Mouse (Mus musculus): ENCODE data around the gene Lrch3.
"Not testable (repeated sequence)": the region's sequence is repeated elsewhere in the genome, so short reads cannot be mapped to it uniquely, and the experiment has no call there.

The Lrch3 gene

GRCm38 (mm10) chr16:32915292-32916068 lies 1.6 kb downstream of the Lrch3 start:
- DNase-seq: no peak

GRCm38 (mm10) chr16:32926629-32927028 lies 12.7 kb downstream of the Lrch3 start:
- DNase-seq: not testable (repeated sequence)

GRCm38 (mm10) chr16:32927044-32927443 lies 13.1 kb downstream of the Lrch3 start:
- no peak for DNase-seq

GRCm38 (mm10) chr16:32929918-32930317 lies 16.0 kb downstream of the Lrch3 start:
- DNase-seq: no peak

- DNase-seq: peak in 1 of 2 experiments; percentile 13
Observed at GRCm38 (mm10) chr16:32934470-32934869, 20.6 kb downstream of the Lrch3 start.

- DNase-seq: no peak
Observed at GRCm38 (mm10) chr16:32935088-32935487, 21.2 kb downstream of the Lrch3 start.

- DNase-seq: no peak
Observed at GRCm38 (mm10) chr16:32937358-32937757, 23.5 kb downstream of the Lrch3 start.

- not testable (repeated sequence) for DNase-seq
Observed at GRCm38 (mm10) chr16:32939301-32939700, 25.4 kb downstream of the Lrch3 start.

DNA sequence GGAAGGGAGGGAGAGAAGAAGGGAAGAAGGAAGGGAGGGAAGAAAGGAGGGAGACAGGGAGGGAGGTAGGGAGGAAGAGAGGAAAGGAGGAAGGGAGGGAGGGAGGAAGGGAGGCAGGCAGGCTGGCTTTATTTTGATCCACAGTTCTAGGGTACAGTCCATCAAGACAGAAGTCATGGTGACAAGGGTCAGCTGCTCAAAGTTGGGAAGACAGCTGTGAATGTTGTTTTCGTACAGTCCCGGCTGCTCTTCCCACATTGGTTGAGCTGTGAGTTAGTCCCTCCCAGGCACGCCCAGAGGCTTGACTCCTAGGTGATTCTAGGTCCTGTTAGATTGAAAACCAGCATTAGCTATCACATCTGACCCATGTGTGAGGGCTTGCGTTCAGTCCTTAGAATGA lies 25.8 kb downstream of the Lrch3 start:
- DNase-seq: not testable (repeated sequence)

DNA sequence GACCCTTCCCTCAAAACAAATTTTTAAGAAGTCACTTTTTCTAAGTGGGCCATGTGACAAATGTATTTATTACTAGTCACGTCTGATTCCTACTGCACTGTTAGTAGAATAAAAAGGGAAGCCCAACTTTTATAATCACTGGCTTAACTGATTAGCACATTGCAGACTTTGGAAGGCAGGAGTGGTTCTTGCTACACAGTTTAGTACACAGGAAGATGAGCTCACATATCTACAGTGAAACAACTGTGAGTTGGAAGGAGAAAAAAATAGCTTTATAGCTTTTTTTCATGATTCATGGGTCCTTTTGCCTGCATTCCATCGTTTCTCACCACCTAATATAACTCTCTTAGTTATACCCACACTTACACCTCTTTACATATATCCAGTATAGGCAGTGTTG lies 27.3 kb downstream of the Lrch3 start:
- not testable (repeated sequence) for DNase-seq

GRCm38 (mm10) chr16:32942694-32943093 lies 28.8 kb downstream of the Lrch3 start:
- DNase-seq: no peak

DNA sequence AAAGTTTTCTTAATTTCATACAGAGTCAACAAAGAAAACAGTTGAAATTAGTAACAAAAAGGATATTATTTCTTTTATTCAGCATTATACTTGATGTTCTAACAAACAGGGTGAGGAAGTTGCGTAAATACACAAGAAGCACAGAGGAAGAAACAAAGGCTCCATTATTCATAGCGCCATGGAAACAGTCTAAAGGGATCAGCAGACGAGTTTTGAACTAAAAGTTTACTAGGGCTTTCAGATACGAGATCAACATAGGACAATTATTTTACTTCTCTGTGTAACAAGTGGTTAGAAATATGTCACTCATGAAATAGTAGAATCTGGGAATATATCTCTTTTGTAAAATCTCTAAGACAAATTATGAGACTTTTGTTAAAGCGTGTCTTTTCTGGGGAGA lies 31.5 kb downstream of the Lrch3 start:
- DNase-seq: no peak

DNA sequence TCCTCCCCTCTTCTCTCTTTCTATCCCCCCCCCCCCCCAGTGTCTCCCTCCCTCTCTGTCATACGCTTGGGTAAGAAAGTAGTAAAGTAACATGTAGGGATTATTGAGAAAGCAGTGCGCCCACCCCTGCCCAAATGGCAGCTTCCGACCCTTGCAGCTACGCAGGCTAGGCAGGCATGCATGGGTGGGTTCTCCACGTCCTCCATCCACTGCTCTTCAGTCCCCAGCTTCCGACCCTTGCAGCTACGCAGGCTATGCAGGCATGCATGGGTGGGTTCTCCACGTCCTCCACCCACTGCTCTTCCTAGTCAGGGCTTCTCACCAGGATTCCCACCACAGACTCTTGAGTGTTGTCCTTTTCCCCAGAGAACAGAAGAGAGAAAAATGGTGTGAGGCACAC lies 34.1 kb downstream of the Lrch3 start:
- DNase-seq: no peak

DNA sequence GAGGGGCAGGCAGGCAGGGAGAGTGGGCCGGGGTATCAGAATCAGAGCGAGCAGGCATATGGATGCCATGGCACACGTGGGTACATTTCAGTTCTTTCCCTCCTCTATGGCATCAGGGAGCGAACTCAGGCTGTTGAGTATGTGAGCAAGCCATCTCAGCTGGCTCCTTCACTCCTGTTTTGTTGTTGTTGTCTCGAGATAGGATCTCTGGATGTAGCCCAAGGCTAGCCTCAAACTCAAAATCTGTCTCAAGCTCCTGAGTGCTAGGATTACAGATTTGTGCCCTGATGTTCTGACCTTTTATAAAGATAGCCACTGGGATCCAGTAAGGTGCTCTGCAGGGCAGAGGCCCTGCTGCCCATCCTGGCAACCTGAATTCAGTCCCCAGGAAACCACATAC lies 34.8 kb downstream of the Lrch3 start:
- DNase-seq: peak in 1 of 2 experiments; percentile 10

GRCm38 (mm10) chr16:32949281-32949680 lies 35.4 kb downstream of the Lrch3 start:
- no peak for DNase-seq

DNA sequence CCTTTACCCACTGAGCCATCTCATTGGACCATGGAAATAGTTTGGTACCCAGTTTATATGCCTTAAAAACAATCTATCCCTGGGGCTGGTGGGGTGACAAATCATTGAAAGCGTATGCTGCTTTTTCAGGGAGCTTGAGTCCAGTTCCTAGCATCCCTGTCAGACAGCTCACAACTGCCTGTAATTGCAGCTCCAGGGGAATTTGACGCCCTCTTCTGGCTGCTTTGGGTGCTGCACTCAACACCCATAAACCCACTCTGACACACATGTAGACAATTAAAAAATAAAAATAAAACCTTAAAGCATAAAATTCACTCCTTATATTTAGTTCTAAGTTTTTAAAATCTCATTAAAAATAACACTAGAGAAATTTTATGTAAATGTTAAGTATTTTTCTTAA lies 37.2 kb downstream of the Lrch3 start:
- peak; percentile 60 to 66 for DNase-seq

DNA sequence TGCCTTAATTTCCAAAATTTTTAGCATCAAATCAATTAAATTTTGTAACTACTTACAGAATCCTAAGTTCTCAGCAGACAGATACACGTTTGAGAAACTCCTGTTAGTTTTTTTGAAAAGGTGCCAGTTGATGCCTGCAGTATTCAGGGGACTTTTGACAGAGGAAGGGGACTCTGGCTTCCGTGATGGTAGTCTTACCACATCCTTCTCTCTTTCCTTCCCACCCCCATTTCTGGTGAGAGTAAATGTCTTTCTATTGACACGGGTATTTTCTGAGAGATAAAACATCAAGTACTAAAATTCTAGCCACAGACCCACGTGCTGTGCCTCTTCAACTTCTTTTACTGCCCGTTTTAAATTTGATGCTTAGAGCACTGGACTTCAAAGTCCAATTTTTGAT lies 39.9 kb downstream of the Lrch3 start:
- DNase-seq: no peak

- no peak for DNase-seq
Observed at GRCm38 (mm10) chr16:32954304-32954703, 40.4 kb downstream of the Lrch3 start.

DNA sequence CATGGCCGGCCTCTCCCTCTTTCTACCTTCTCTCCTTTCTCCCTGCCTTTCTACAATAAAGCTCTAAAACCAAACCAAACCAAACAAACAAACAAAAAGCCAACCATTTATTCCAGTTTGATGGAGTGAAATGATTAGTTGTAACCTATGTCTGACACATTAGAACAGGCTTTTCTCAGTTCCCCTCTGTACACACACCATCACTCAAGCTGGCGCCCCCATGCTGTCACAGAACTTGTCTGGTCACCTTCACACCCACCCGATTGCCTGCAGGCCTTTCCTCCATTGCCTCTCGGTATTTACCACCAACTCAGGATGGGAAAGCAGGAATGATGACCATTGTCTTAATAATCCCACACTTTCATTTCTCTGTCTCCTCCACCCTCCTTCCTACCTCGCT lies 43.0 kb downstream of the Lrch3 start:
- no peak for DNase-seq

- peak; percentile 39 to 42 for DNase-seq
Observed at GRCm38 (mm10) chr16:32972535-32972934, 58.6 kb downstream of the Lrch3 start.

GRCm38 (mm10) chr16:32973047-32973446 lies 59.1 kb downstream of the Lrch3 start:
- no peak for DNase-seq

- no peak for DNase-seq
Observed at GRCm38 (mm10) chr16:32980227-32980626, 66.3 kb downstream of the Lrch3 start.

GRCm38 (mm10) chr16:32981405-32981804 lies 67.5 kb downstream of the Lrch3 start:
- no peak for DNase-seq

DNA sequence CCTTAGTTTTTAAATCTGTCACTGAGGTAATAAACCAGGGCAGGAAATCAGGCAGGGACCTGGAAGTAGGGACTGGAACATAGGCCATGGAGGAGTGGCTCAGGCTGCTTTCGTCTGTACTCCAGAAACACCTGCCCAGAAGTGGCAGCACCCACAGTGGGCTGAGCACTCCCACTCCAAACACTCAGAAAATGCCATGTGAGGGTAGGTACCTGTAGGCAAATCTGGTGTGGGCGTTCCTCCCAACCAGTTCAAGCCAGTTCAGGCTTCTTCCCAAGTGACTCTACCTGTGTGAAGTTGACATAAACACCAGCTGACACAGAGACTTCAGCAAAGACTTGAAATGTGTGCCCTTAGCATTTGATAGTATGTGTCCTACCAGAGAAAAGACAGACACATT lies 70.7 kb downstream of the Lrch3 start:
- no peak for DNase-seq

GRCm38 (mm10) chr16:32992158-32992557 lies 78.3 kb downstream of the Lrch3 start:
- no peak for DNase-seq
